Mouse (Mus musculus) T-helper 2 cell (primary cell): ENCODE measurements around the gene Ccdc93.

Source experiments
- in situ Hi-C: fragments of 300-600 bp; cut with MboI, MseI; formaldehyde crosslinking; loops from one replicate; pipeline ENCODE4 v1.15.1; 2025; ENCODE audit warnings: high pct_unique_total_duplicates

The Ccdc93 gene

GRCm38 (mm10) chr1:121430938-121431928 lies at the start of gene Ccdc93:
TSS of gene Ccdc93 (plus strand) at chr1:121431049.
- in situ Hi-C loops: loop anchor here (5.0 kb wide), 2 partner anchors 94 to 136 kb away; partner anchors contain the start of gene Ddx18

- in situ Hi-C loops: loop anchor here (10.0 kb wide), 1 partner anchor 363 kb away; no protein-coding TSS in a partner anchor
Measured at GRCm38 (mm10) chr1:121381562-121381961, 49.3 kb upstream of the Ccdc93 start.

GRCm38 (mm10) chr1:121388312-121388711 lies 42.5 kb upstream of the Ccdc93 start:
- in situ Hi-C loops: loop anchor here (10.0 kb wide), 1 partner anchor 356 kb away; no protein-coding TSS in a partner anchor

DNA sequence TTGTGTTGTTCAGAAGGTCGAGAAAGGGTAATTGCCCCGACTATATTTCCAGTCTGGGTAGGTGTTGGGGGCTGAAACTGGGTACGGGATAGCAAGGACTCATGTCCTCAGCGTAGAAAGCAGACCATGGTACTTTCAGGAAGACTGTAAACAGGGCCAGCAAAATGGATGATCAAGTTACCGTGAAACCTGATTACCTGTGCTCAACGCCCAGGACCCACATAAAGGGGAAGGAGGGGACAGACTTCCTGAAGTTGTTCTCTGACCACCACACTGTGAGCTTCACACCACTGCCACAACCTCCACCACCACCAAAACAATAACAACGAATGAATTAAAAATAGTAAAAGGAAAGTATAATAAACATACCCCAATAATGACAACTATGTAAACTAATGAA lies 42.1 kb upstream of the Ccdc93 start:
- in situ Hi-C loops: loop anchor here (10.0 kb wide), 1 partner anchor 356 kb away; no protein-coding TSS in a partner anchor

- in situ Hi-C loops: loop anchor here (10.0 kb wide), 1 partner anchor 355 kb away; no protein-coding TSS in a partner anchor
Measured at GRCm38 (mm10) chr1:121389574-121389973, 41.3 kb upstream of the Ccdc93 start.

DNA sequence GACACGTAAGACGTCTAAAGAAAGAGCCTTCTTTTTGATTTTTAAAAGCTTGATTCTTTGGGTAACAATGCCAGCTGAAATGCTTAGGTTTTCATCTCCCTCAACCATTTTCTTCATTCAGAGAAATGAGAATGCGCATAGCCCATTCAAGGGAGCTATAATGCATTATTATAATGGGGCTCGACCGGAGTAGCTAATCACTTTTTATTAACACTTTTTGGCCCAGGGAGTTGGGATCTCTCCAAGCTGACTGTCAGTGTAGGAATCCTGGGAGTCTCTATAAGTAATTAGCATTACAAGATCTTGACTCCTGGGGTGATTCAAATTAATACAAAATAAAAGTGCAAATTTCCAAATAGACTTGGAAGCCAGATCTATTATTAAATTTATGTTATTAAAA lies 40.8 kb upstream of the Ccdc93 start:
- in situ Hi-C loops: no loop called here

- in situ Hi-C loops: no loop called here
Measured at GRCm38 (mm10) chr1:121390421-121390820, 40.4 kb upstream of the Ccdc93 start.

GRCm38 (mm10) chr1:121390855-121391254 lies 40.0 kb upstream of the Ccdc93 start:
- in situ Hi-C loops: no loop called here

DNA sequence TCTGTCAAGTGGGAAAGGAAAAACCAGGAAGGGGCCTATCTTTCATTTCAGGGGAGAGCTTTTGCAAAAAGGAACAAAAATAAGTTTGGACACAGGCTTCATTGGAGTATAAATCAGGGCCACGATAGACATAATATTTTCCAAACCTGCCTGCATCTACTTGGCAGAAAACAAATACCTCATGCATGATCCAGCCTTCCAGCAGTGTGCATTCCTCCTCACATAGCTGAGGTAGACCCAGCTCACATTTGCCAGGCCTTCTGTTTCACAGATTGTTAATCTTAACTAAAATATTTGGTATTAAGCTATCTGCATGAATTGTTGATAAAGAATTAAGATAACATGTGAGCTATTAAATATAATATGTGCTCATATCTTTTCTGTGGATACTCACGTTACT lies 37.7 kb upstream of the Ccdc93 start:
- in situ Hi-C loops: no loop called here

- in situ Hi-C loops: loop anchor here (5.0 kb wide), 1 partner anchor 137 kb away; no protein-coding TSS in a partner anchor
Measured at GRCm38 (mm10) chr1:121394764-121395163, 36.1 kb upstream of the Ccdc93 start.

DNA sequence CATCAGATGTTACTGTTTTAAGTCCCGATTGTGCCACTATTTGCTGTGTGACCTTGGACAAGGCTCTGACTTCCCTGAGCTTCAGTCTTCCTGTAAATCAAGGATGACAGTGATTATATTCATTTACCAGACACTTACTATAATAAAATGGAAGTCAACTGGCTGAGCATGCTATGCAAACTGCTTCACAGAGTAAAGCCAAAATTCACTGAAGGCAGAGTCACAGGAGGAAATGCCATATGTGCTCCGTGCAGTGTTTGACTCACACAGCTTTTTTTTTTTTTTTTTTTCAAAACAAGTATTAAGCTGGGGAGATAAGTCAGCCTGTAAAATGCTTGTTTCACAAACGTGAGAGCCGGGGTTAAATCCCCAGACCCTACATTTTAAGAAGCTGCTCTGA lies 34.3 kb upstream of the Ccdc93 start:
- in situ Hi-C loops: loop anchor here (5.0 kb wide), 1 partner anchor 139 kb away; no protein-coding TSS in a partner anchor

GRCm38 (mm10) chr1:121398231-121398630 lies 32.6 kb upstream of the Ccdc93 start:
- in situ Hi-C loops: loop anchor here (5.0 kb wide), 1 partner anchor 141 kb away; no protein-coding TSS in a partner anchor

- in situ Hi-C loops: loop anchor here (5.0 kb wide), 1 partner anchor 142 kb away; no protein-coding TSS in a partner anchor
Measured at GRCm38 (mm10) chr1:121398986-121399881, 31.6 kb upstream of the Ccdc93 start.

DNA sequence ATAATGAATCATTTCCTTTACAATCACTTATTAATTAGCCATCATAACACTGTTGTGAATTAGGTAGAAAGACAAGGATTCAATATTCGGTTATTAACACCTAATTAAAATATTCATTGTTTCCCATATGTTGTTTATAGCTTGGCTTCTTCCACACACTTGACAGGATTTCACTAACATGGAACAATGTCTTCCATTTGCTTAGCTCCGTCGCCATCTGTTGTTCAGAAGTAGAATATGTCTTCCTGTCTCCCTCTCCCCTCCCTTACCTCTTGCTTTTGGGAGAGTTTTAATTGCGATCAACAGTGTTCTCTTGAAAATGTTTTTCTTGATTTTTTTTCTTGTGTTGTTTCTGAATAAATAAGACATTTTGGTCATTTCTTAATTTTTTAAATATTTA lies 30.6 kb upstream of the Ccdc93 start:
- in situ Hi-C loops: no loop called here

- in situ Hi-C loops: no loop called here
Measured at GRCm38 (mm10) chr1:121419084-121419483, 11.8 kb upstream of the Ccdc93 start.

DNA sequence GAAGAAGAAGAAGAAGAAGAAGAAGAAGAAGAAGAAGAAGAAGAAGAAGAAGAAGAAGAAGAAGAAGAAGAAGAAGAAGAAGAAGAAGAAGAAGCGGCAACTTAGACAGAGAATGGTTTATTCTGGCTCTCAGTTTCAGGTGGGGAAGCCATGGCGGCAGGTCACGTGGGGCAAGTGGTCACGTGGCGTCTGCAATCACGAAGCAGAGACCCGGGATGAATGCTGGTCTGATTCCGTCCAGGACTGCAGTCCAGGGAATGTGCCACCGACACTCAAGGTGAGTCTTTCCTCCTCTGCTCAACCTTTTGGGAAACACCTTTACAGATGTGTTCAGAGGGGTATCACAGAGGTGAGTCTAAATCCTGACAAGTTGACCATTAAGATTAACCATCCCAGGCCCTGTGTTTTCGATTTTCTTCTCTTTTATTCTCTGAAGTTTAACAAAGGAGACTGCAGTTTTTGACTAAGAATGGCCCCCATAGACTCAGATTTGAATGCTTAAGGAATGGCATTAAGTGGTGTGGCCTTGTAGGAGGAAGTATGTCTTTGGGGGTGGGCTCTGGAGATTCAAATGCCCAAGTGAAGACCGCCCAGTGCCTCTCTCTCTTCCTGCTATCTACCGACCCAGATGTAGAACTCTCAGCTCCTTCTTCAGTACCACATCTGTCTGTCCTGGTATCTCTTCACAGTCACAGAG lies 11.1 kb upstream of the Ccdc93 start:
- in situ Hi-C loops: no loop called here

DNA sequence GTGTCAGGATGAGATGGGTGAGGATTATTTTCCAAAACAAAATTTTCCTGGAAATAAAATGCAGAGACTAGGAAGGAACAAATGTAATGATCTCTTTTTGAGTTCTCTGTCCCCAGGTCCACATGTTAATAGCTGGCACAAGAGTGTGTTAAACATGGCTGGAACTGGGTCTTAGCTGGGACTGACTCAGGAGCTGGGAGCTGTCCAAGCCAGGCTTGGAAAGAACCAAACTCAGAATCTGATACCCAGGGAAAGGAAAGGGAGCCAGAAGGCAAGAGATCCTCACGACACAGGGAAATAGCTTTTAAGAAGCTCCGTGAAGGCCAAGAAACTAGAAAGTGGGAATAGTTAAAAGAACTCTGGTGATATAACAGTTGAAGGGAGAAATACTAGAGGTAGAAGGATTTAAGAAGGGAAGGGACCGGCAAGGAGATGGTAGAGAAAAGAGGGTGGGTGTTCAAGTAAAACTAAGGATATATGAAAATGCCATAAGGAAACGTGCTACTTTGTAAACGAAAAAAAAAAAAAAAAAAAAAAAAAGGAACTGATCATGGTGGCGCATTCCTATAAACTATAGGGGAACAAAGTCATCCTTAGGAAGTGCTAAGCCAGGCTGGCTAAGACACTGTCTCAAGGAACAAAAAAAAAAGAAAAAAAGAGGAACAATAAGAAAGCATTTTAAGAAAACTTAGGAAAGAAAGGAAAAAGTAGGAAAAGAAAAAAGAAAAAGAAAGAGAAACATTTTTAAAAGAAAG lies 489 bp upstream of the Ccdc93 start:
- in situ Hi-C loops: loop anchor here (5.0 kb wide), 2 partner anchors 93 to 137 kb away; partner anchors contain the start of gene Ddx18

DNA sequence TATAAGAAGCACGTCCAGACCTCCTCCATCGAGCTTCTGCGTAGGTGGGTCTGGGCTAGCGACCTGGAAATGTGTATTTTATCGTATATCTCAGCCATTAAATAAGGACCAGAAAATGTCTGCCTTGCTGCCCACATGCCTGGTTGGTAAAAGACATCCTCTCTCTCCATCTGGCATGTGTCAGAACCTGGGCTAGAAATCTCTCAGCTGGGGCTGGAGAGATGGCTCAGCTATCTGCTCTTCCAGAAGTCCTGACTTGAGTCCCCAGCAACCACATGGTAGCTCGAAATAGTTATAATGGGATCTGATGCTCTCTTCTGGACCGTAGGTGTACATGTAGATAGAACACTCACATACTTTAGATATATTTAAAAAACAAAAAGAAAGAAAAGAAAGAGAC lies 5.1 kb downstream of the Ccdc93 start:
- in situ Hi-C loops: no loop called here

- in situ Hi-C loops: no loop called here
Measured at GRCm38 (mm10) chr1:121440535-121441381, 9.9 kb downstream of the Ccdc93 start.
